Mouse (Mus musculus): ENCODE results near the gene Pappa2. TPM values are rescaled to one million over a fixed set of nuclear protein-coding genes. Genes with fewer than 3 reads are reported as not detected.

Pappa2 gene
- polyA plus RNA-seq, 1 experiment from 2014 or later, result 1.4 TPM

- Histone ChIP-seq H3K36me3 (ENCODE audit: poor library complexity, severe bottlenecking) (no peaks in the 10 kb centered on the region), H3K27me3 (no peaks in the 10 kb centered on the region), H3K9ac (no peak overlapping the region), H3K27ac (no peak overlapping the region), H3K4me3 (no peak overlapping the region), H3K9me3 (replicated peaks) (no peaks in the 10 kb centered on the region), H3K4me1 (no peaks in the 10 kb centered on the region), H3K4me2 (no peak overlapping the region)
- 82% methylated on average over 3 of the region's 3 CpGs for WGBS
- no peak for ATAC-seq
These were observed 104.8 kb downstream of the Pappa2 start for GRCm38 (mm10) chr1:158875487-158875886.

DNA sequence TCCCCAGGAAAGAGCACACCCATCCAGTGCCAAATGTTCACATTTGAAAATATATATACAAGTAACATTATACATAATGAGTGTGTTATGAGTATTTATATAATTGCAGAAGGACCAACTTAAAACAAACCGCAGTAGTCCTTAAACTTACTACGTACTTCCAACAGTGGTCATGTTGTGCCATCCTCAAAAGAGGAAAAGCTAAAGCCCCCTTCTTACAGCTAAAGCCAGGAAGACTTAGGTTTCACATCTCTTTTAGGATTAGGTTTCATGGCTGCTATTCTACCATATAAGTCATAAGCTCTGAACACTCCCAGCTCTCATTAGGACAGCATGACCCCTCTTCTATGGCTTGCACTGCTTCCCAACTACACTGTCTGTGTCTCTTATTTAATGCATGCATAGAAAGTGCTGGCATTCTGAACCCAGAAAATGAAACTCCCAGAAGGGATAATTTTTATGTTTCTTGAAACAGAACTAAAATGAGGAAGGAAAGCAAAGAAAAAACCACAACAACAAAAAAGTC is 105.7 kb downstream of the Pappa2 start:
- 92% methylated on average over 2 of the region's 2 CpGs for WGBS
- no peak overlapping the region for H3K27ac ChIP-seq
- ATAC-seq, result no peak
- no peak overlapping the region for H3K9ac ChIP-seq
- H3K4me3 ChIP-seq, result no peak overlapping the region
- H3K27me3 ChIP-seq, result no peaks in the 10 kb centered on the region
- no peaks in the 10 kb centered on the region for H3K36me3 ChIP-seq (ENCODE audit: poor library complexity, severe bottlenecking)
- H3K4me1 ChIP-seq, result no peaks in the 10 kb centered on the region
- no peak overlapping the region for H3K4me2 ChIP-seq
- no peaks in the 10 kb centered on the region for H3K9me3 ChIP-seq (replicated peaks)

DNA sequence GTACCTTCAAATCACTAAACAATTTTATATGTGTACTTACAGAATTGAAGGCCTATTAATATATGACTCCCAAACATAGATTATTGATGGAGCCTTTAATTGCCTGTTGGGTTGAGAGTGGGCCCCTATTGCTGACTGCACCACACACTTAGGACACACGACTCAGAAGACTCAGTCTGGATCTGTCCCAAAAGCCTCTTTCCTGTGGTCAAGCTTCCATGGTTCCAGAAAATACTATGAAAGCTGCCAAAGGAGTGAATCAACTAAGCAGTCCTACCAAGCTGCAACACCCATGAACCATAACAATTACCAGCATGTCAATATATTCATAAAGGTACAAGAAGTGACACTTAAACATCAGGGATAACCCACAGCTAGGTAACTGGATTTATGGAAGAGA is 106.7 kb downstream of the Pappa2 start:
- no peak overlapping the region for H3K4me2 ChIP-seq
- no peak overlapping the region for H3K9ac ChIP-seq
- no peak for ATAC-seq
- H3K9me3 ChIP-seq (replicated peaks), result no peaks in the 10 kb centered on the region
- no peak overlapping the region for H3K4me3 ChIP-seq
- H3K27ac ChIP-seq, result no peak overlapping the region
- H3K27me3 ChIP-seq, result no peaks in the 10 kb centered on the region
- no peaks in the 10 kb centered on the region for H3K4me1 ChIP-seq
- no peaks in the 10 kb centered on the region for H3K36me3 ChIP-seq (ENCODE audit: poor library complexity, severe bottlenecking)
- 80% methylated on average over 1 of the region's 1 CpGs for WGBS

DNA sequence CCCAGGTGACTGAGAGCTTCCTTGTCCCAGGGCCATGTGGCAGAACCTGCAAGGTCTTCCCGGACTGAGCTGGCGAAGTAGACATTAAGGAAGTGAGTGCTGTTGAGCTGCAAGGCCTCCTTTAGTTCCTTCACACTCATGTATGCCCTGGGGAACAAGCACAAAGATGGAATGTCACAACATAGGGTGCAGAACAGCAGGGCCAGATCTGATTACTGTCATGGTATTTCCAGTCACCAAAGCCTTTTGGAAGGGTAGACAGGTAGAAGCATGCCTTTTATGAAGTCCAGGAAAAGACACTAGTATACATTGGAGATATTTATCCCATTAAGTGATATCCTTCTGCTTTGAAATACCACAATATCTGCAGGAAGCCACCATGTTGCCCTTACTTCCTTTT is 108.9 kb downstream of the Pappa2 start:
- no peak overlapping the region for H3K27ac ChIP-seq
- H3K4me1 ChIP-seq, result no peaks in the 10 kb centered on the region
- no peak overlapping the region for H3K9ac ChIP-seq
- no peak overlapping the region for H3K4me3 ChIP-seq
- H3K36me3 ChIP-seq (ENCODE audit: poor library complexity, severe bottlenecking), result no peaks in the 10 kb centered on the region
- H3K9me3 ChIP-seq (replicated peaks), result no peaks in the 10 kb centered on the region
- 89% methylated on average over 2 of the region's 2 CpGs for WGBS
- no peaks in the 10 kb centered on the region for H3K27me3 ChIP-seq
- no peak for ATAC-seq
- no peak overlapping the region for H3K4me2 ChIP-seq

- no peak for ATAC-seq
- Histone ChIP-seq H3K27ac (no peak overlapping the region), H3K4me3 (no peak overlapping the region), H3K9me3 (replicated peaks) (no peaks in the 10 kb centered on the region), H3K4me1 (no peaks in the 10 kb centered on the region), H3K9ac (no peak overlapping the region), H3K4me2 (no peak overlapping the region), H3K36me3 (ENCODE audit: poor library complexity, severe bottlenecking) (no peaks in the 10 kb centered on the region), H3K27me3 (no peaks in the 10 kb centered on the region)
- WGBS, result 69% methylated on average over 5 of the region's 5 CpGs
These were observed 120.1 kb downstream of the Pappa2 start for GRCm38 (mm10) chr1:158860190-158860589.

GRCm38 (mm10) chr1:158853936-158854882 is 126.1 kb downstream of the Pappa2 start:
- H3K27ac ChIP-seq, result no peak overlapping the region
- H3K36me3 ChIP-seq (ENCODE audit: poor library complexity, severe bottlenecking), result no peaks in the 10 kb centered on the region
- H3K9ac ChIP-seq, result no peak overlapping the region
- H3K27me3 ChIP-seq, result no peaks in the 10 kb centered on the region
- ATAC-seq, result no peak
- no peaks in the 10 kb centered on the region for H3K4me1 ChIP-seq
- H3K9me3 ChIP-seq (replicated peaks), result no peaks in the 10 kb centered on the region
- no peak overlapping the region for H3K4me3 ChIP-seq
- WGBS, result 82% methylated on average over 5 of the region's 5 CpGs
- no peak overlapping the region for H3K4me2 ChIP-seq

DNA sequence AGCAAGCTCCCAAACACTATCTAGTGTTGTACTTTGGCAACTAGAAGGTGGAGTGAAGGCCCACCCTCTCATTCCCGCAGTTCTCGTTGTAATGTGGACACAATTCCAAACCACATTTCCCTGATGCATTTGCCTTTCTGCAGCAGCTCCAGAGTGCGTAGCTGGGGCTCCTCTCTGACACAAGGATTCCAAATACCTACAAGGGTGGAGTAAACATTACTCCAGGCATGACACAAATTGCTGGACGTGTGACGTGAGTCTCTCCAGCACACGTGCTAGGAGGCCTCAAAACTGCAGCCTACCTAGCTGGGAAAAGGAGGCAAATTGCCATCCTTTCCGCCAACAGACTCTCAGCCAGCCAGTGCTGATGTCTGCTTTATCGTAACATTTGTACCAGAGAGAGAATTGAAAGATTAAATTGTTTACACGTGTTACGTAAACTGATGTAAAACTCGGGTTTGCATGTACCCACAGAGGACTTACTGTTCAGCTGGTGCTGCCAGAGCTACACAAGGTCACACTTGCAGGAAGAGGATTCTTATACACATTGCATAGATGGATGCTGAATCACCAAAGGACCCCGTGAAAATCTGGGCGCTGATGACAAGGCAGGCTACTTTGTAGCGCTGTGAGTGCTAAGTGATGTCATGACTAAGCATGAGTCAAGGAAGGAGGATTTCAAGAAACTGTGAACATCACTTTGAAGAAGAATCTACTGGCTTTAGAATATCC is 127.3 kb downstream of the Pappa2 start:
- no peak for ATAC-seq
- no peak overlapping the region for H3K4me3 ChIP-seq
- no peak overlapping the region for H3K9ac ChIP-seq
- WGBS, result 90% methylated on average over 14 of the region's 14 CpGs
- no peak overlapping the region for H3K4me2 ChIP-seq
- no peaks in the 10 kb centered on the region for H3K4me1 ChIP-seq
- H3K27me3 ChIP-seq, result no peaks in the 10 kb centered on the region
- H3K9me3 ChIP-seq (replicated peaks), result no peaks in the 10 kb centered on the region
- H3K27ac ChIP-seq, result no peak overlapping the region
- H3K36me3 ChIP-seq (ENCODE audit: poor library complexity, severe bottlenecking), result no peaks in the 10 kb centered on the region

GRCm38 (mm10) chr1:158850459-158850858 is 129.8 kb downstream of the Pappa2 start:
- Histone ChIP-seq H3K36me3 (ENCODE audit: poor library complexity, severe bottlenecking) (no peaks in the 10 kb centered on the region), H3K4me3 (no peak overlapping the region), H3K4me2 (no peak overlapping the region), H3K27me3 (no peaks in the 10 kb centered on the region), H3K27ac (no peak overlapping the region), H3K9me3 (replicated peaks) (no peaks in the 10 kb centered on the region), H3K9ac (no peak overlapping the region), H3K4me1 (no peaks in the 10 kb centered on the region)
- WGBS, result 89% methylated on average over 3 of the region's 3 CpGs
- ATAC-seq, result no peak

DNA sequence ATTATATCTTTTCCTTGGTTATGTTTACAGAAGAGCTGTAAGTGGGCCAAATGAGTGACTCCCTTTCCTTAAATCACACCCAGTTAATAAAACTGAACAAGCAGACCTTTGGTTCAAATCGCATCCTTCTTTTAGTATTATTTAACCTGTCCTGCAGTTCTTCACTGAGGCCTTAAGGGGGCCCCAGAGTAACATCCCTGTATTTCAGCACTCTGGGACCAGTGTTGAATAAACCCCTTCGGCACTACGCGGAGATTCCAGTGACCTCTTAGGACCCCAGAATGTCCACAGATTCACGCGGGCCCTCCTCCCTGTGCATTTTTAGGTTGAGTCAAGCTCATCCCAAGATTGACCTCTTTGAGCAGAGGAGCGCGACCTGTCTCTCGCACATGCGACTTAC is 135.7 kb downstream of the Pappa2 start:
- WGBS, result 71% methylated on average over 10 of the region's 10 CpGs
- no peak overlapping the region for H3K27ac ChIP-seq
- no peaks in the 10 kb centered on the region for H3K27me3 ChIP-seq
- H3K36me3 ChIP-seq (ENCODE audit: poor library complexity, severe bottlenecking), result no peaks in the 10 kb centered on the region
- ATAC-seq, result no peak
- H3K9me3 ChIP-seq (replicated peaks), result no peaks in the 10 kb centered on the region
- H3K4me1 ChIP-seq, result no peaks in the 10 kb centered on the region
- H3K9ac ChIP-seq, result no peak overlapping the region
- H3K4me2 ChIP-seq, result no peak overlapping the region
- H3K4me3 ChIP-seq, result no peak overlapping the region

- H3K4me1 ChIP-seq, result no peaks in the 10 kb centered on the region
- no peak overlapping the region for H3K4me3 ChIP-seq
- H3K36me3 ChIP-seq (ENCODE audit: poor library complexity, severe bottlenecking), result no peaks in the 10 kb centered on the region
- no peak overlapping the region for H3K4me2 ChIP-seq
- H3K9ac ChIP-seq, result no peak overlapping the region
- no peak for ATAC-seq
- 83% methylated on average over 4 of the region's 4 CpGs for WGBS
- no peaks in the 10 kb centered on the region for H3K9me3 ChIP-seq (replicated peaks)
- H3K27ac ChIP-seq, result no peak overlapping the region
- no peaks in the 10 kb centered on the region for H3K27me3 ChIP-seq
These were observed 143.1 kb downstream of the Pappa2 start for GRCm38 (mm10) chr1:158837151-158837550.

DNA sequence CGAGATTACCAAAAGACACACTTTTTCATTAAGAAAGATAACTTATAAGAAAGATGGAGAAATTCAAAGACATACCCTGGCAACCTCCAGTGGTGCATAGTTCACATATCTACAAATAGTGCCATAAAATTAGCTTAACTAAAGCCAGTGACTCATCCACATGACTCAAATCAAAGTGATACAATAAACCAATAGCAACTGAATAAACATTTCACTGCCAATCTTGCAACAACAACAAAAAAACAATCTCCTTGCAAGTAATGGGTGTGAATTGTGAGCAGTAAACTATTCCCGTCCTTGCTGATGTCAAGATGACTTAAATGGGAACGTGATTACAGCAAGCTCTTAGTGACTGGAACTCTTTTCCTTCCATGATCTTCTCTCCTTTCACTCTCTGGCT is 150.1 kb downstream of the Pappa2 start:
- no peak for ATAC-seq
- Histone ChIP-seq H3K4me3 (no peak overlapping the region), H3K9ac (no peak overlapping the region), H3K4me1 (no peaks in the 10 kb centered on the region), H3K36me3 (ENCODE audit: poor library complexity, severe bottlenecking) (no peaks in the 10 kb centered on the region), H3K27me3 (no peaks in the 10 kb centered on the region), H3K9me3 (replicated peaks) (no peaks in the 10 kb centered on the region), H3K27ac (no peak overlapping the region), H3K4me2 (no peak overlapping the region)
- WGBS, result 80% methylated on average over 3 of the region's 3 CpGs

- H3K4me2 ChIP-seq, result no peak overlapping the region
- no peaks in the 10 kb centered on the region for H3K36me3 ChIP-seq (ENCODE audit: poor library complexity, severe bottlenecking)
- no peak overlapping the region for H3K9ac ChIP-seq
- H3K27me3 ChIP-seq, result no peaks in the 10 kb centered on the region
- H3K9me3 ChIP-seq (replicated peaks), result no peaks in the 10 kb centered on the region
- no peak for ATAC-seq
- H3K27ac ChIP-seq, result no peak overlapping the region
- no peaks in the 10 kb centered on the region for H3K4me1 ChIP-seq
- no peak overlapping the region for H3K4me3 ChIP-seq
These were observed 152.4 kb downstream of the Pappa2 start for GRCm38 (mm10) chr1:158827931-158828330.
